Mouse (Mus musculus) erythroid progenitor cell, adult 5-6 weeks (primary cell): Measurements from ENCODE around the gene Nudt17. TPM values are rescaled to one million over a fixed set of nuclear protein-coding genes. Genes with fewer than 3 reads are reported as not detected.
"Not testable (repeated sequence)": the region's sequence is repeated elsewhere in the genome, so short reads cannot be mapped to it uniquely, and the experiment has no call there.

Experiments used
- ATAC-seq: replicated peaks from 2 replicates; pipeline ENCODE4 v1.8.0; 2016; ENCODE audit warnings: moderate number of reproducible peaks, mild to moderate bottlenecking, moderate TSS enrichment, inconsistent platforms; ENCODE audit not compliant: poor library complexity, low FRiP score, severe bottlenecking
- total RNA-seq, 2 experiments: library from RNA; stranded (forward) in 1 of 2; stranded (reverse) in 1 of 2; fragments of 150-400 nt in 1 of 2; fragments of 186-747, 209-891 nt in 1 of 2; gene quantifications; 2 replicates each; pipeline versions ENCODE4 v1.2.3 to v1.2.4; 2015 to 2017; ENCODE audit warnings: low replicate concordance in 2 of 2

Gene Nudt17
- total RNA-seq (2015; ENCODE audit: low replicate concordance) (not detected in 2 replicates), total RNA-seq (2017; ENCODE audit: low replicate concordance) (2.3 TPM in 1 of 2 replicates, not detected in the other)

- peak; percentile 85 for ATAC-seq
Observed at GRCm38 (mm10) chr3:96707903-96708683, at the start of gene Nudt17. Nudt17 (minus strand) TSS chr3:96708562.

- no peak for ATAC-seq
Observed at GRCm38 (mm10) chr3:96757691-96758090, 49.3 kb upstream of the Nudt17 start.

- no peak for ATAC-seq
Observed at GRCm38 (mm10) chr3:96755935-96756334, 47.6 kb upstream of the Nudt17 start.

- no peak for ATAC-seq
Observed at GRCm38 (mm10) chr3:96746829-96747228, 38.5 kb upstream of the Nudt17 start.

- ATAC-seq, result no peak
Observed at GRCm38 (mm10) chr3:96744348-96744747, 36.0 kb upstream of the Nudt17 start.

- not testable (repeated sequence) for ATAC-seq
Observed at GRCm38 (mm10) chr3:96740279-96740678, 31.9 kb upstream of the Nudt17 start.

- ATAC-seq, result no peak
Observed at GRCm38 (mm10) chr3:96737995-96738394, 29.6 kb upstream of the Nudt17 start.

GRCm38 (mm10) chr3:96737013-96737740 is 28.8 kb upstream of the Nudt17 start:
- ATAC-seq, result no peak

GRCm38 (mm10) chr3:96735200-96735599 is 26.8 kb upstream of the Nudt17 start:
- ATAC-seq, result no peak

- no peak for ATAC-seq
Observed at GRCm38 (mm10) chr3:96733984-96734383, 25.6 kb upstream of the Nudt17 start.

- ATAC-seq, result no peak
Observed at GRCm38 (mm10) chr3:96730785-96731184, 22.4 kb upstream of the Nudt17 start.

GRCm38 (mm10) chr3:96729403-96729784 is 21.0 kb upstream of the Nudt17 start:
- 0 out of 2 replicates have a peak, but pooled peaks have one; percentile 25 for ATAC-seq

- ATAC-seq, result no peak
Observed at GRCm38 (mm10) chr3:96728634-96729402, 20.5 kb upstream of the Nudt17 start.

- 0 out of 2 replicates have a peak, but pooled peaks have one; percentile 17 for ATAC-seq
Observed at GRCm38 (mm10) chr3:96727828-96728633, 19.7 kb upstream of the Nudt17 start.

GRCm38 (mm10) chr3:96727343-96727827 is 19.0 kb upstream of the Nudt17 start, which contains the start of the genes Polr3c and Rnf115:
Polr3c (minus strand) TSS chr3:96727628.
Rnf115 (plus strand) TSS chr3:96727664.
- ATAC-seq, result peak; percentile 93

GRCm38 (mm10) chr3:96719173-96719572 is 10.8 kb upstream of the Nudt17 start:
- ATAC-seq, result no peak

GRCm38 (mm10) chr3:96715854-96716253 is 7.5 kb upstream of the Nudt17 start:
- ATAC-seq, result no peak

GRCm38 (mm10) chr3:96714286-96714685 is 5.9 kb upstream of the Nudt17 start:
- ATAC-seq, result no peak

- ATAC-seq, result no peak
Observed at GRCm38 (mm10) chr3:96708684-96709064, 312 bp upstream of the Nudt17 start.
